Mouse (Mus musculus) mouse trophoblast stem cell (cell line): ENCODE results near the gene Lbh.

Source experiments
- in situ Hi-C, 2 experiments: fragments of 300-500 bp; cut with MseI, MboI; formaldehyde crosslinking; loops; 2 replicates in 1 of 2; 3 replicates in 1 of 2; pipeline ENCODE4 v1.15.1; 2025

Gene Lbh

DNA sequence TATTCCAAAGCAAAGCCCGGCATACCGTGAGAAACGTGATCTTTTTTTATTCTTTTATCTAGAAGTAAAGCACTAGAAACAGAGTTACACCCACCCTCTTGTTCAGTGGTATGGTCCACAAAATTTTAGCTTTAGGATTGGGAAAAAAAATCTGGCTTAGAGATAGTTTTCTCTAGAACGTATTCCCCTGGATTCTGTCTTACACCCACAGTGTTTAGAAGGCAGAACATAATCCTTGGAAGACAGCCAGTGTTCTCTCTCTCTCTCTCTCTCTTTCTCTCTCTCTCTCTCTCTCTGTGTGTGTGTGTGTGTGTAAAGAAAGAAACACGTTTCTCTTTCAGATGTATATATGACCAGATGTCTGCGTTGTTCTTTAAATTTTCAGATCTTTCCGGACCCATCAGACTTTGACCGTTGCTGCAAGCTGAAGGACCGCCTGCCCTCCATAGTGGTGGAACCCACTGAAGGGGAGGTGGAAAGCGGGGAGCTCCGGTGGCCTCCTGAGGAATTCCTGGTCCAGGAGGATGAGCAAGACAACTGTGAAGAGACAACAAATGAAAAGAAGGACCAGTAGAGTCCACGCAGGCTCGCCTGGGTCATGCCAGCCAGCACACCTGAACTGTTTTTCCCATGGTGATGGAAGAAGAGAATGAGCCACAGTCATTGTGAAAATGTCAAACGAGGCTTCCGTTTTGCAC is 20.9 kb downstream of the Lbh start:
- in situ Hi-C loops, result no loop called here

DNA sequence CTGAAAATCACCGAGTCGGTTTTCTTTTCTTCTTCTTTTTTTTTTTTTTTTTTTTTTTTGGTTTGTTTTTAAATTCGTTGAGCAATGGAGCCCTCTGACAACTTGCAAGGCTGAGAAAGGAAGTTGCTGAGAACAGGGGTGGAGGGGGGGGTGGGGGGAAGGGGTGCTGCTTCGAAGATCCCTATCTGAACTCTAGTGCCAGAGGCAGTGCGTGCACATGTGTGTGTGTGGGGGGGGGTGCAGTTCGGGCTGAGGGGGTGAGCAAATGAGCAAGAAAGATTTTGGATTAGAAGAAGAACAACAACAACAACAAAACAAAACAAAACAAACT is 21.4 kb downstream of the Lbh start:
- in situ Hi-C loops, result no loop called here

DNA sequence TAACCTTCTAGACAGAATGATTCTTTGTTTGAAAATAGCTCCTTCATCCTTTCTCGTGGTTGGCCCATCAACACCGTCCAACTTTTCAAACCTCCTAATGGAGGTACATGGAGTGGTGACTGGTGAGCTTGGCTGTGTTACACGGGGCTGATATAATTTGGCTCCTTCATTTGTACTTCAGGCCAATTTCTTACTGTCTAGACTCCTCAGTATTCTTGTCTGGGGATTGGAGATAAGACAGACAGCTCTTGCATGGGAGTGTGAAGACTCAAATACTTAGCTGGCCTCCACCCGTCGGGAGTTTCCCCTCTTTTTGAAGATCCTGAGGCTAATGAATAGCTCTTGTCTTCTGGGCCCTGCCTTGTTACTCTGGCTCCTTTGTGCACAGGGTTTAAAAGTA is 26.3 kb downstream of the Lbh start:
- in situ Hi-C loops, result no loop called here

DNA sequence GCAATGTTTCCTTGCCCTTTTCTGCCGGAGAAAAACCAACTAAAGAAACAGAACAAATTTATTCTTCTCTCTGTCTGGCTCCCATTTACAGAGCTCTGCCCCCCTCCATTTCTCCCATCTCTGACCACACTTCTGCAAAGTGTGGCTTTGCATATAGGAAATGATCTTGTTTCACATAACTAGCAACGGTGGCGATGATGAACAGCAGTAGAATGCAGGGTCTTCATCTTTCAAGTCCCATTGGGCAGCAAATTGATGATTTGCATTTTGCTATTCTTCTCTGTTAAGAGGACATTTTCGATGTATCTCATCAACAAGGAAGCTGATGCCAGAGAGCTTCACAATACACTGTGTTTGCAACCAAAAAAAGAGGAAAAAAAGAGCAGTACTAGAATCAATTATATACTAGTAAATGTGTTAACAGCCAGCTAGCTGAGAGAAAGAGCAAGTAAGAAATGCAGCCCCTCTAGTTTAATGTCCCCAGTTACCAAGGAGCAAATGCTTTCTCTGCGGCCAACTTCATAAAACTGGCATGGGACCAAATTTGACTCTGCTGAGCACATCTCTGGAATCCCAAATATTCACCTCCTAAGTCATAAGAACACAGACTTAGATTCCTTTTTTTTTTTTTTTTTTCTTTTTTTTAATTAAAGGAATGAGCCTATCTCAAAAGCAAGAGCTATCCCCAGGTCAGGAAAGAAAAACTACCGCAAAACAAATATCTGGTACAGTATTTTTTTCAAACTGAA is 29.2 kb downstream of the Lbh start:
- in situ Hi-C loops, result no loop called here

DNA sequence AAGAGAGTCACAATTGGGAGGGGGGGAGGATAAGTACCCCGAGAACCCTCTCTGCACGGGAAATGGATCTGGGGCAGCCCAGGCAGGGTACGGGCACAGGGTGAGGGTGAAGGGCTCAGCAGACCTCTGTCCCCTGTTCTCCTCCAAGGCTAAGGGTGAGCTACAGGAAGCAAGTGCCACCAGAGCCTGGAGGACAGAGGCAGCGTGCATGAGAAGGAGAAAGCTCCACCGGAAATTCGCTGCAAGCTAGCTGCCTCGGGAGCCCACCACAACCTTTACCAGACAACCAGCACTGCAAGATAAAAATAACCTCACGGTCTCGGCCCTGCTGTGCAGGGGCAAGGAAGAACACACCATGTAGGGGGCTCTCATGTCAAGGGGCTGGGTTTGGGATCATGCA is 30.0 kb downstream of the Lbh start:
- in situ Hi-C loops, result no loop called here

DNA sequence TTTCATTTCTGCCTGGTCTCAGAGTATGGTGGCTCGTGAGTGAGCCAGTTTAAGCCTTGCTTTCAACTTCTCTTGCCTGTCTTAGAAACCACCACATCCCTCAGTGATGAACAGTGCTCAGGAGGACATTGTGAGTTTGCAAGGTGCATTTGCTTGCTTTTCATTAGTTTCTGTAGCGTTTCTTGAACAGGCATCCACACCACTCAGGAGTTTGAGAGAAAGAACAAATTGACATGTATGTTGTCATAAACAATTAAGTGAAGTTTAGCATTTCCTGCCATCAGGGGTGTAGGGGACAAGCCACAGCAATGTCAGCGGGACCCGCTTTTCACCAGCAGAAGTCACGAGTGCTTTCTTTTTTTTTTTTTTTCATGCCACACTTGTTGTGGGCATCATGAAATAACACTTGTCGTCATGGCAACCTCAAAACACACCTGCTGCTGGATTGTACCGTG is 31.2 kb downstream of the Lbh start:
- in situ Hi-C loops, result no loop called here

DNA sequence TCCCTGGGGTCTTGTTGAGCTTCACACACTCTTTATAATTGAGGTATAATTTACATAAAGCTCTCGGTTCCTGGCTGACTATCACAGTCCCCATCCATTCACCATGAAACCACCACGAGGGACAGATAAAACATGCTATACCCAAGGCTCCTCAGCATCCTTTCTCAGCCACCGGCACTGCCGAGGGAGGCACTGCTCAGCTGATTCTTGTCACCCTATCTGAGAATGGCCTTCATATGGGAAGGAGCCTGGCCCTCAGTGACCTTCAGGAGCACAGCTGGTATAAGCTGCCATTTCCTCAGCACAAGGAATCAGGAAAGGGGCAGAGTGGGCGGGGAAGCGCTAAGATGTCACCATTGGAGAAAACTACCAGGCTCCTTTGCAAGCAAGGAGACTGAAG is 33.2 kb downstream of the Lbh start:
- in situ Hi-C loops, result no loop called here

DNA sequence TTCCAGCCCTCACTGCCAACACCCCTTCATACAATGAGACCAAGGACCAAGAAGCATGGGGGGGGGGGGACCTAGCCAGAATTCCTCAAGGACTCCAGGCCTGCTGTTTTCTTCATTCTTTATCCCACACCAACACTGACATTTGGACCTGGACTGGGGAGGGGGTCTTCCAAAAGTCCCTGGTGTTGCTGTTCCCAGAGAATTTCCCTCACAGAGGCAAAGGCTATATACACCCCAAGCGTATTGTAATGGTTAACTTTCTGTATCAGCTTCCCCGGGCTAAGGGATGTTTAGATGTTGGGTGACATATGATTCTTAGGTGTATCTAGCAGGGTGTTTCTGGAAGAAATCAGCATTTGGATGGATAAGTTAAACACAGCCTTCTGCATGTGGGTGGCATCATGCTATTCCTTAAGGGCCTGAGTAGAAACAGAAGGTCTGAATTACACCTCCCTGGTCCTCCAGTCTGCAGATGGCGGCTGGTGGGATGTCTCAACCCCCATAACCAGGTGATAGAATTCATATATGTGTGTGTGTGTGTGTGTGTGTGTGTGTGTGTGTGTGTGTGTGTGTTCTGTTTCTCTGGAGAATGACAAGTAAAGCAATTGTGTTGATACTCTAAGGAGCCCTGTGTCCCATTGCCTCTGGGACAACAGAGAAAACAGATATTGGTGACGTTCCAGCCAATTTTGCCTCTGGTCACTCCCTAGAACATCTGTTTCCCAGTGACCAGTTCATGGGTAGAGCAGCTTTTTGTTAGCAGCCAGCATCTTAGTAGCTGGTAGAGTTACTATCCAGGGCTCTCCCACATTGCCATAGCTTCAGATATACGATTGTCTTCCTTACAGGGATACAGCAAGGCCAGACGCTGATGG is 35.9 kb downstream of the Lbh start:
- in situ Hi-C loops, result no loop called here

DNA sequence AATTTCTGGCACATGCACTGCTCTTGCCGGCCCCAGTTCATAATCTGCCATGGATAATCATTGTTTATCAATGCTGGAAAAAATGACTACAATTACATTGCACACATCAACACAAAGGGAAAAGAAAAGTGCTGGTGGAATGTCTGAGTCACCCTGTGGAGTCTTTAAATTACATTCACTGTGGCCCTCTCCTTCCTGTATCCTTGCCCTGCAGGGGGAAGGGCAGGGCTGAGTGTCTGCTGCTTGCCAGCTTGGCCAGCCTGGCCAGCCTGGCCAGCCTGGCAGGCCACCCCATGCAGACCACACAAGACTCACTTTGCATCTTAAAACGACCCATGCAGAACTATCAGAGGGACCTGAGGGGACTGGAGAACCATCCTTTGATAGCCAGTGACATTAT is 37.4 kb downstream of the Lbh start:
- in situ Hi-C loops, result no loop called here

DNA sequence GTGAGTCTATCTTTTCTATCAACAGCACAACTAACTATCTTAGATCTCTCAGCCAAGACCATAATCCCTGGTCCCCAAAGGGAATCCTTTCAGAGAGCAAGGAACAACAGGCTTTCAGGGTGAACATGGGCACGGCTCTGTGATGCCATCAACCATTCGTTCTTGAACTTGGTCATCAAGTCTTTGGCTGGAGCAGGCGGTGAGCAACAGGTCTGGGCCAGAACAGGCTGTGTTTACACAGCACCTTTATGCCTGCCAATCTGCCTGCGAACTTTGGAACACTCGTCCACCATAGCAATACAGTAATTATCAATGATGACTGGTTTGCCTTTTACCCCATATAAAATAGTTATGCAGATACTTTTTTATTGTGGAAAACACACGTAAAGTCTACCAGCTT is 38.9 kb downstream of the Lbh start:
- in situ Hi-C loops, result no loop called here

DNA sequence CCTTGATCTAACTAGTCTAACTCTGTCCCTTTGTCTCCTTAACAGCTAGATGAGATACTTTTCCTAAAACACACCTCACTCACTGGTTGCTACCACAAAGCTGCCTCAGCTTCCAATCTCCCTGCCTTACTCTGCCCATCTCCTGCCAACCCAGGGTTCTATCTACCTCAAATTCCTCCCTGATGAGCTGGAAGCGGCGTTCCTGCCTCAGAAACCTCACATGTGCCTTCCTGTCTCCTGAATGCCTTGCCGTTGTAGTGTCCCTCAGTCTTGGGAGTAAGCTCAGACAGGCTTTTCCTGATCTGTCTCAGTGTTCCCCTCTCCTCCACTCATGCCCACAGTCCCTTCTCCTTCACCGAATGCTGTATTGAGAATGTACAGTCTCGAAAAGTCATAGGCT is 40.8 kb downstream of the Lbh start:
- in situ Hi-C loops, result no loop called here

DNA sequence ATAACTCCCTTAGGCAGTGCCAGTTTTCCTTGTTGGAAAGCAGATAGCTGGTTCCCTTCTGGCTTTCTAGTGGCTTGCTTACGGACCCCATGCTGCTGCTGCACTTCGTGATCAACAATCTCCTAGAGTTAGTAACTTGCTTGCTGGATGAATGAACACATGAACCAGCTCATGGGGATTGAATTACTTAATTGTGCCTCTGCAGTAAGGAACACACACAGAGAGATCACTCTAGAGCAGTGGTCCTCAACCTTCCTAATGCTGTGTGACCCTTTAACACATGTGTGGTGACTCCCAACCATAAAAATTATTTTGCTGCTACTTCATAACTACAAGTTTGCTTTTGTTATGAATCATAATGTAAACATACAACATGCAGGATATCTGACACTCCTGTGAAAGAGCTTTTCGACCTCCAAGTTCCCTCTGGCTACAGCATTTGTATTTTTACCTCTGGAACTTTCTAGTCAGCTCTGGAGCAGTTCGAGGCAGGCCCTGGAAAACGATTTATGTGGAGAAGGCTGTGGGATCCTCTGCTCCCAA is 41.5 kb downstream of the Lbh start:
- in situ Hi-C loops, result no loop called here

DNA sequence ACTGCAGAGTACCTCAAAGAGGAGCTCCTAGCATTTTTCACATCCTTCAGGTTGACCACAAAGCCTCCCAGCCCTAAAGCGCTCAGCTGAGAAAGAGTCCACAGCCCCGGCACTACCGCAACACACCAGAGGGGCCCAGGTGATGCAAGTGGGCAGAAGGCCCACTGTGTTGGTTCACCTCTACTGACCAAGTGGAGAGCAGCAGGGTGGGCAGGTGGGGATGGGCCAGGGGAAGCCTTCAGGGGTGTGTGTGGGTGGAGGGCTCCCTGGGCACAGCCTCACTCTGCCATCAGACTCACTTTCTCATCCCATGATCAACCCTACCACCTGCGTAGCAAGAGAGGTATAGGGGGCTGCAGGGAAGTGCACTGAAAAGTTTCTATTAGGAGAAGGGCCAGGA is 42.1 kb downstream of the Lbh start:
- in situ Hi-C loops, result no loop called here

DNA sequence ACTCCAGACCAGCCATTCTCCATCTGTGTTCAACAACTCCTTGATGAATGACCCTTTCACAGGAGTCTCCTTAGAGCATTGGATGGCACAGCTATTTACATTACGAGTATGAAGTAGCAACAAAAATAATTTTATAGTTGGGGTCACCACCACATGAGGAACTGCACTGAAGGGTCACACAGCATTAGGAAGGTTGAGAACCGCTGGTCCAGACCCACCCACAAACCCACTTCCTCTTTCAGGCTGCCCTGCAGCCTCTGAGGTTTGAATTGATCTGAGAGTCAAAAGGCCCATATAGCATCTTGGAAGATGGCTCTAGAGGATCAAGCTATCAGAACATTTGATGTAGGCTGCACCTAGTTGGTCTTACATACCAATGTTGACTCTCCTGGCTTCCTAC is 42.8 kb downstream of the Lbh start:
- in situ Hi-C loops, result no loop called here

DNA sequence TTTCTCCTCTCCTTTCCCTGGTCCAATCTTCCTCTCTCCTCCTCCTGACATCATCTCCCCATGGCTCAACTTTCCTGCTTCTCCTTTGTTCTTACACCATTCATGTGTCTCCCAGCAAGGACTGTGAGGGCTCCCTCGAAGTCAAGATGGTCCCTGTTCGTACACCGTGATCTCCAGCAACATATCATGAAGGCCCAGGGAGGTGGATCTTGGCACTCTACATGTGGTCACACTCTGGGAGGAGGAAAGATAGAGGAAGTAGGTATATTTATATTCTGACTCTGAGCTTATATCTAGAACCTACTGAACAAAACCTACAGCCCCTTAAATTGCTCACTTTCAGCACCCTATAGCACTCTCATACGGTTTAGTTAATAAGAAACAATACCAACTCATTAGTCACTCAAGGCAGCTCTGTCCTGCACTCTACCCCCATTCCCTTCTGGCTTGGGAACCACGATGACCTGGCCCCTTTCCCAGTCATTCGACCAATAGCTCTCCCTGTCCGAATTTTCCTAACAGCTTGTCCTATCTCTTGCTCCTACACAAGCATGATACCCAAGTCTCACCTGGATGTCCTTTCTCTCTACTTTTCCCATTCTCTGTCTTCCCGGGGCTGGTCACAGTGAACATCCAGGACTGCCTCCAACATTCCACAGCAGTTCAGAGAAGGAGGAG is 44.0 kb downstream of the Lbh start:
- in situ Hi-C loops, result no loop called here

DNA sequence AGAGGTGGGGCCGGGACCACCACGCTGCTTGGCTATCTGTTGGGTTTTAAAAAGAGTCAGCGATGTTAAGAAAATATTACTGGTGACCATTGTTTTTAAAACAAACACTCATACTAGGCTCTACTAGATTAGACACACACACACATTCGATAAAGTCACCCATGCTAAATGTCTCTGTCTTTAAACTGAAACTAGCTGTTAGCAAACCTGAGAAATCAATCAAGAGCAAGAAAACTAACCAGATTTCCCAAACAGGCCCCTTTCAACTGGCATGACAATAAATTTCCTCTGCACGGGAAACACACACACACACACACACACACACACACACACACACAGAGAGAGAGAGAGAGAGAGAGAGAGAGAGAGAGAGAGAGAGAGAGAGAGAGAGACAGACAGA is 47.6 kb downstream of the Lbh start:
- in situ Hi-C loops, result no loop called here

DNA sequence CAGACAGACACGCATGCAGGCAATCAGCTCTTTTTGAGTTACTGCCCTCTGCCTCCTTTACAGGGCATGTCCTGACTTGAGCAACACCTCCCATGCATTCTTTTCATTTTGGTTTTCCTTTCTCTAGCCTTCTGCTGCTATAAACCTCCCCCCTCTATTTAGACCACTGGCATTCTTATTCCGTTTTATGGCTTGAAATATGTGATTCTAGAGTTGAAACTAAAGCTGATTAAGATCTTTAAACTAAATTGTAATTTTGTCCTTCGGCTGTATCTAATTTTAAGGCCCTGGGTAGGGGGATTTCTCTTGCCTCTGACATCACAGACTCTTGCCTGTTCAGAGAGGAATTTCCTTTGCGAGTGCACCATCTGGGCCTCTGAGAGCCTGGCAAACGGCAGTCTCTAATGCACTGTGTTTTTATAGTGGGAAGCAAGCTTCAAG is 48.0 kb downstream of the Lbh start:
- in situ Hi-C loops, result no loop called here

DNA sequence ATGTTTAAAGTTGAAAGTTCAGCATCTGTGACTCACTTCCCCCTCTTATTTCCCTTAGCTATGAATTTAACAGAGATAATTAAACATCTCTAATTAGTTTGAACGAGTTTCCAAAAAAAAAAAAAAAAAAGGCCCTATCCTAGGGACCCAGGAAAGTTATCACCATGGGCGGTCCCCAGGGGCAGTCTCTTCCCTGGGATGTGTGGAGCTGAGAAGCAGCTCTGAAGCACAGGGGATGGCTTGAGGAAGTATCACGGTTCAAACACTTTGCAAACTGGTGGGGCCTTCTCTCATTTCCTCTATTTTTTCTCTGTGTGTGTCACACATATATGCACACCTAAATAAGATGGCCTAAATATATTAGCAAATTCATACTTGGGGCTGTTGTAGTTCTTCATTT is 48.8 kb downstream of the Lbh start:
- in situ Hi-C loops, result no loop called here

DNA sequence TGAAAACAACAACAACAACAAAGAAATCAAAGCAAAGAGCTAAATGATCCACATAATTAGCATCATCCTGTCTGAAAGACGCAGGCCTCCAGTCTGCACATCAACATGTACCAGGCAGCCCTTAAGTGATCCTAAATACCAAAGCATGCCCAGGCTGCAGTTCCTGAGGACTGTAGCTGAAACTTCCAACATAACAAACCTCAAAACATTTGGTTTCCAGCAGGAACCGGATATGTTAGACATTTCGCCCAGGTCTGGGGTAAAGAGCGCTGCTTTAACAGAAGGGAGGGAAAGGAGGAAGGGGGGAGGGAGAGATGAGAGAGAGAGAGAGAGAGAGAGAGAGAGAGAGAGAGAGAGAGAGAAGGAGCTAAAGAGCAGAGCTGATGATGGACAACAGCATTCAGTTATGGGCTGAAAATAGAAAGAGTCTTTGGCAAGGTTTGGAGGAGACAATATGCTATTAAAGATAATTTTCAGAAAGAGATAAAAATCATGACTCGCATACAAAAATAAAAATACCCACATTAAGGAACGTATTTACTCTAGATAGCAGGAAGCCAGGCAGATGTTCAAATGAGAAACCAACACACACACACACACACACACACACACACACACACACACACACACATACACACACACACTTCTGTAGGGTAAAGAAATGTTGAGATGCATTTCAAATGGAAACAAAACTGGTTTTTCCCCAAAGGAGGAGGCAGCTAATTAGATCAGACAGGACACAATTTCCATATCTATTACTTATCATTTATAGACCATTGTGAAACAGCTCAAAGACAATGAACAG is 49.5 kb downstream of the Lbh start:
- in situ Hi-C loops, result no loop called here

DNA sequence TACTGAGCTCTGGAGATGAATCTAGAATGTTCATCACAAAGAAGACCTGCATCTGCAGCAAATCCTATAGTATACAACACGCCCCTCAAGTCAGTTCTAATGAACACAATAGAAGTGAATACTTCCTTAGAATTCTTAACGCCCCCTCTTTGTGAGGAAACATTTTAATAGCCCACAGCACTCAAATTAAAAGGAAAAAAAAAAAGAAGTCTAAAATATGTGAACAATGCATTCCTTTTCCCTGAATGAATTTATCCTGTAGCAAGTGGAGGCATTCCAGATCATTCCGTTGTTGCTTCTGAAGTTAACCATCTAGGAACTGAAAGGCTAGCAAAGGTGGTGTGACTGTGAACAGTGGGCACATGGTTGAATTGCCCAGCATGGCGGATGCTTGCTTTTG is 50.6 kb downstream of the Lbh start:
- in situ Hi-C loops, result no loop called here

DNA sequence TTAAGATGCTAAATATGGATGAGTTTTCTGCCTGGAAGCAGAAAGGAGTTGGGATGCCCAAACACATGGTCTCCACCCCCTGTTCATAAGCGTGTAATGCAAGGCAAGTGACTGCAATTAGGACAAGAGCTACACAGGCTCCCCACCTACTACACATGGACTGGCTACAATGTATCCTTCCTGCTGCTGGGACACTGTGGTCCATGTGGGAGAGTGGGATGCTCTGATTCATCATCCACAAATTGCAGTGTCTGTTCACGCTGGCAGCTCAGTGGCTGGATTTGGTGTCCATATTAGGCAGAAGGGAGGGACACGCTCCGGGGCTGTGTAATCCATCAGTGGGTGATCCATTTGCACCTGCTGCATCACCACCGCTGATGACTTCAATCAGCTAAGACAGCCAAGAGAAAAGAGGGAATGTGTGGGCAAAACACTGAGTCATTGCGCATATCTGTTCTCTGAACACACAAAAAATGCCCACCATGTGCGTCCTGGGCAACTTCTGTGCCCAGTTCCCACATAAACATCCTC is 52.6 kb downstream of the Lbh start:
- in situ Hi-C loops, result no loop called here
